Mouse (Mus musculus) ES-E14 (cell line): ENCODE data around the gene Hmgxb4.

Experiments used
- CHD2 ChIP-seq: IDR thresholded peaks from 2 replicates; pipeline ENCODE4 v1.6.1; 2014; ENCODE audit warnings: mild to moderate bottlenecking, low read depth, low read length, inconsistent platforms
- HCFC1 ChIP-seq: IDR thresholded peaks from 2 replicates; pipeline ENCODE4 v1.6.1; 2012; ENCODE audit warnings: low read length, inconsistent platforms, borderline replicate concordance; ENCODE audit not compliant: insufficient read depth
- MAFK ChIP-seq: IDR thresholded peaks from 2 replicates; pipeline ENCODE4 v1.6.1; 2014; ENCODE audit warnings: mild to moderate bottlenecking, low read depth, low read length, inconsistent platforms; ENCODE audit not compliant: insufficient read depth
- ZC3H11A ChIP-seq: IDR thresholded peaks from 2 replicates; pipeline ENCODE4 v1.6.1; 2012; ENCODE audit warnings: low read depth, mild to moderate bottlenecking, inconsistent platforms, low read length, borderline replicate concordance

GRCm38 (mm10) chr8:75023660-75024316, 30.6 kb downstream of the Hmgxb4 start:
- TF ChIP-seq ZC3H11A (no peak; the same call in 1 of the 2 replicates), MAFK (no peak), CHD2 (no peak), HCFC1 (no peak)
